In the genomic region with DNA sequence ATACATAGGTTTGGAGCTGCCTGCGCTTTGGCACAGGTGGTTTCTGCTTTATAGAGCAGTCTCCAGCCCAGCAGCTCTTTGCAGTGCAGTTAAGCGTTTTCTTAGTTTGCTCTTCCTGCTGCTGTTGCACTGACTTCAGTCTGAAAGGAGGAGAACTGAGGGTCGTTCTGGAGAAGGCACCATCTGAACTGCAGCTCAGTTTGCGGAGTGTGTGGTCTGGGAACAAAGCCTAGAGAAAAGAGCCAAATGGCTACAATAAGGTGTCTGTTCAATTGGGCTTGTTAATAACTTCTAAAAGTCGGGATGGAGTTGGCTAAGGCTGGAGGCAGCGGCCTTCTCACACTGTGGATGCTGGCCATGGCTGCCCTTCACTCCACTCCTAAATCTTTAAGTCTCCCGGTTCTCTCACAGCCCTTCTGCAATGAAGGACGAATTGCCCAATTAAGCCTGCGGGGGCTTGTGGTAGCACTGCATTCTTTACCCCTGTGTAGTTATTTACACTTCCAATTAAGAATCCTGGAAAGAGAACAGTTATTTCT, we compare ENCODE assay signal across 9 mouse cellular contexts. TPM values are rescaled to one million over a fixed set of nuclear protein-coding genes. Genes with fewer than 3 reads are reported as not detected.
DNase-seq lines count a peak whose midpoint lies in the region; ATAC-seq and TF ChIP-seq lines count a peak whose summit lies in the region.
"Had no signal": no experiment of that assay in that cellular context is flagged by ENCODE, and none has a peak within 500 bp of the region (broad histone marks: within the 10 kb centered on the region; RNA-seq: fewer than 3 reads in every experiment).

No protein-coding gene starts in this region.

- peak; percentile 24; the same call in 1 of the 2 replicates for ATAC-seq in hindbrain, postnatal 0 days
- no peak for ATAC-seq in neural tube, embryonic 13.5 days (ENCODE audit: low read depth)

- TF ChIP-seq POLR2A in cerebellum, adult 2 months (IDR thresholded peaks at IDR 0.05; ENCODE audit: borderline replicate concordance, insufficient read depth, low read length): no peak

- DNase-seq in kidney, postnatal 10 days: peak; percentile 12
- DNase-seq in kidney, postnatal 14 days: no peak
- no peak for DNase-seq in forebrain, embryonic 10.5 days (ENCODE audit: extremely low spot score, low spot score)
- peak; percentile 49 for DNase-seq in hindbrain, postnatal 0 days (ENCODE audit: low spot score)
- no peak for DNase-seq in cerebellum, adult 2 months
- no peak for DNase-seq in gastrocnemius, postnatal 14 days
- no peak for DNase-seq in left cerebral cortex, adult 2 months (ENCODE audit: extremely low spot score in 1 of 2, low spot score in 2 of 2)
- DNase-seq: liver, embryonic 13.5 days had no signal

- H3K36me3 ChIP-seq in forebrain, embryonic 10.5 days (replicated peaks): peaks cover 31% of the 10 kb centered on the region
- H3K36me3 ChIP-seq in hindbrain, postnatal 0 days (ENCODE audit: insufficient read depth, low read length): no peaks in the 10 kb centered on the region
- no peaks in the 10 kb centered on the region for H3K36me3 ChIP-seq in neural tube, embryonic 13.5 days
- H3K36me3 ChIP-seq: liver, embryonic 13.5 days had no signal

- peaks cover 58% of the 10 kb centered on the region for H3K4me1 ChIP-seq in forebrain, embryonic 10.5 days
- no peaks in the 10 kb centered on the region for H3K4me1 ChIP-seq in hindbrain, postnatal 0 days (ENCODE audit: insufficient read depth, low read length)
- peaks cover 42% of the 10 kb centered on the region for H3K4me1 ChIP-seq in neural tube, embryonic 13.5 days (replicated peaks)
- no peaks in the 10 kb centered on the region for H3K4me1 ChIP-seq in cerebellum, adult 2 months (ENCODE audit: control insufficient read depth, insufficient read depth, low read length)

- peak overlapping the region; percentile 70 for H3K4me3 ChIP-seq in forebrain, embryonic 10.5 days
- peak overlapping the region; percentile 62 for H3K4me3 ChIP-seq in hindbrain, postnatal 0 days (ENCODE audit: low read length)
- H3K4me3 ChIP-seq in neural tube, embryonic 13.5 days: peak overlapping the region; percentile 62
- H3K4me3 ChIP-seq in cerebellum, adult 2 months (replicated peaks; ENCODE audit: insufficient read depth, low read depth, low read length): no peak overlapping the region
- H3K4me3 ChIP-seq in left cerebral cortex, adult 2 months: no peak overlapping the region

- H3K27me3 ChIP-seq in forebrain, embryonic 10.5 days (ENCODE audit: poor library complexity, severe bottlenecking): peaks cover 67% of the 10 kb centered on the region
- H3K27me3 ChIP-seq in hindbrain, postnatal 0 days (ENCODE audit: insufficient read depth, low read length): no peaks in the 10 kb centered on the region; the same call in 1 of the 2 replicates
- H3K27me3 ChIP-seq in neural tube, embryonic 13.5 days: peaks cover 64% of the 10 kb centered on the region
- no peaks in the 10 kb centered on the region for H3K27me3 ChIP-seq in cerebellum, adult 2 months (ENCODE audit: control insufficient read depth, insufficient read depth, low read length)

- WGBS in forebrain, embryonic 10.5 days: 9% methylated on average over 9 of the region's 9 CpGs
- WGBS in hindbrain, postnatal 0 days: 28% methylated on average over 9 of the region's 9 CpGs
- WGBS in neural tube, embryonic 13.5 days: 14% methylated on average over 9 of the region's 9 CpGs
- WGBS in cerebellum, adult 2 months: 21% methylated on average over 9 of the region's 9 CpGs

- peak overlapping the region; percentile 73 for H3K4me2 ChIP-seq in hindbrain, postnatal 0 days (ENCODE audit: low read depth, low read length)
- peak overlapping the region; percentile 73 for H3K4me2 ChIP-seq in neural tube, embryonic 13.5 days

- intact Hi-C loops in gastrocnemius, postnatal 14 days (cut with DNase I; ENCODE audit: low total_unique reads): loop anchor here (10.0 kb wide), 1 partner anchor 88 kb away; no protein-coding TSS in a partner anchor
- intact Hi-C loops in left cerebral cortex, adult 2 months (cut with DNase I): no loop called here

- H3K9me3 ChIP-seq in forebrain, embryonic 10.5 days: no peaks in the 10 kb centered on the region
- no peaks in the 10 kb centered on the region for H3K9me3 ChIP-seq in hindbrain, postnatal 0 days (ENCODE audit: low read length)
- no peaks in the 10 kb centered on the region for H3K9me3 ChIP-seq in neural tube, embryonic 13.5 days
- H3K9me3 ChIP-seq: liver, embryonic 13.5 days had no signal

- no peak for TF ChIP-seq CTCF in hindbrain, postnatal 0 days (IDR thresholded peaks at IDR 0.05; ENCODE audit: low read depth)
- no peak for TF ChIP-seq CTCF in cerebellum, adult 2 months (IDR thresholded peaks at IDR 0.05; ENCODE audit: borderline replicate concordance, insufficient read depth, low read depth, low read length)
- no peak for TF ChIP-seq CTCF in left cerebral cortex, adult 2 months (IDR thresholded peaks at IDR 0.05)

- peak overlapping the region; percentile 93 for H3K27ac ChIP-seq in forebrain, embryonic 10.5 days
- H3K27ac ChIP-seq in hindbrain, postnatal 0 days: no peak overlapping the region
- no peak overlapping the region for H3K27ac ChIP-seq in neural tube, embryonic 13.5 days (replicated peaks)
- H3K27ac ChIP-seq in cerebellum, adult 2 months (ENCODE audit: insufficient read depth, low read length): no peak overlapping the region
- no peak overlapping the region for H3K27ac ChIP-seq in left cerebral cortex, adult 2 months
- H3K27ac ChIP-seq: liver, embryonic 13.5 days had no signal

- H3K9ac ChIP-seq in hindbrain, postnatal 0 days (replicated peaks; ENCODE audit: low read length): no peak overlapping the region
- peak overlapping the region; percentile 77; the same call in 1 of the 2 replicates for H3K9ac ChIP-seq in neural tube, embryonic 13.5 days
- H3K9ac ChIP-seq: liver, embryonic 13.5 days had no signal

RNA-seq across cellular contexts. Expression of a gene that starts 2.1 kb away (rescaled TPM):
- polyA plus RNA-seq in forebrain, embryonic 10.5 days (2016; fragmentation: Nextera tagmentation; extraction: Ambion mirVana): 23.3 and 30.5 TPM in 2 replicates
- total RNA-seq in hindbrain, postnatal 0 days (2014; rRNA removed): 13.6 and 13.7 TPM in 2 replicates
- polyA plus RNA-seq in hindbrain, postnatal 0 days (2015; fragmentation: Nextera tagmentation; extraction: Ambion mirVana): 3.7 and 3.9 TPM in 2 replicates
- 3.6 and 9.1 TPM in 2 replicates for polyA plus RNA-seq in neural tube, embryonic 13.5 days (2015; fragmentation: Nextera tagmentation; extraction: Ambion mirVana)
- polyA plus RNA-seq in cerebellum, adult 2 months (2012; rRNA removed): 2.6 and 3.1 TPM in 2 replicates
- total RNA-seq in gastrocnemius, postnatal 14 days (2021): 10 to 100 TPM; 47.3 to 50.9 TPM
- total RNA-seq in left cerebral cortex, adult 2 months (2021): 1 to 10 TPM; 3.2 to 3.7 TPM

RNA-seq across cellular contexts. Expression of a gene that starts 29.5 kb away (rescaled TPM):
- polyA plus RNA-seq in forebrain, embryonic 10.5 days (2016; fragmentation: Nextera tagmentation; extraction: Ambion mirVana): 23.5 and 26.6 TPM in 2 replicates
- 5.2 and 49.7 TPM in 2 replicates for total RNA-seq in hindbrain, postnatal 0 days (2014; rRNA removed)
- polyA plus RNA-seq in hindbrain, postnatal 0 days (2015; fragmentation: Nextera tagmentation; extraction: Ambion mirVana): 36.3 and 38.1 TPM in 2 replicates
- polyA plus RNA-seq in neural tube, embryonic 13.5 days (2015; fragmentation: Nextera tagmentation; extraction: Ambion mirVana): 36.1 and 38.5 TPM in 2 replicates
- polyA plus RNA-seq in cerebellum, adult 2 months (2012; rRNA removed): 38.6 and 39.0 TPM in 2 replicates
- total RNA-seq in gastrocnemius, postnatal 14 days (2021): 10 to 100 TPM; 19.3 to 20.3 TPM
- 10 to 100 TPM; 67.2 to 69.9 TPM for total RNA-seq in left cerebral cortex, adult 2 months (2021)

Comparison
In these comparisons a context has a peak if more than half of its experiments do, and no peak if none do; other contexts are left out.
1. DNase-seq: peak in kidney, postnatal 10 days (single experiment) and hindbrain, postnatal 0 days (single experiment); none in kidney, postnatal 14 days (single experiment), forebrain, embryonic 10.5 days (single experiment), cerebellum, adult 2 months (0 of 2), gastrocnemius, postnatal 14 days (single experiment) and left cerebral cortex, adult 2 months (0 of 2).
2. H3K4me3 ChIP-seq: peak in forebrain, embryonic 10.5 days (single experiment), hindbrain, postnatal 0 days (single experiment) and neural tube, embryonic 13.5 days (single experiment); none in cerebellum, adult 2 months (single experiment) and left cerebral cortex, adult 2 months (single experiment).